Mouse (Mus musculus) liver, embryonic 11.5 days (tissue): ENCODE results near the gene B3gnt3. TPM values are rescaled to one million over a fixed set of nuclear protein-coding genes. Genes with fewer than 3 reads are reported as not detected.
A peak's percentile ranks its signal among the peaks of the same experiment; 100 is the strongest.

ENCODE experiments used
- ATAC-seq: fragments of 200-750 bp; cut with Nextera tagmentation; replicated peaks from 2 replicates; pipeline ENCODE4 v1.8.0; 2017; ENCODE audit warnings: moderate number of reproducible peaks, mild to moderate bottlenecking, moderate TSS enrichment, moderate library complexity; ENCODE audit not compliant: low FRiP score
- DNase-seq: peaks from one replicate; pipeline ENCODE4 v3.0.0-alpha.2; 2017; ENCODE audit warnings: low spot score
- H3K27ac ChIP-seq: fragments of 300-500 bp; sonication (generic); 2 replicates; pipeline ENCODE4 v1.5.1; 2014; ENCODE audit warnings: mild to moderate bottlenecking, low read depth, low read length, control low read depth
- H3K27me3 ChIP-seq: fragments of 300-500 bp; sonication (generic); replicated peaks from 2 replicates; pipeline ENCODE4 v1.6.1; 2014; ENCODE audit warnings: low read length, mixed read lengths; ENCODE audit not compliant: control insufficient read depth, insufficient read depth
- H3K36me3 ChIP-seq: fragments of 300-500 bp; sonication (generic); 2 replicates; pipeline ENCODE4 v1.6.1; 2014; ENCODE audit warnings: mild to moderate bottlenecking, low read length, moderate library complexity, mixed read lengths; ENCODE audit not compliant: control insufficient read depth, insufficient read depth
- H3K4me1 ChIP-seq: fragments of 300-500 bp; sonication (generic); replicated peaks from 2 replicates; pipeline ENCODE4 v1.6.1; 2014; ENCODE audit warnings: low read length, mixed read lengths; ENCODE audit not compliant: control insufficient read depth, insufficient read depth
- H3K4me2 ChIP-seq: fragments of 300-500 bp; sonication (generic); 2 replicates; pipeline ENCODE4 v1.6.1; 2014; ENCODE audit warnings: mild to moderate bottlenecking, control low read depth, moderate library complexity
- H3K4me3 ChIP-seq: fragments of 300-500 bp; sonication (generic); 2 replicates; pipeline ENCODE4 v1.5.1; 2014; ENCODE audit warnings: low read depth, low read length, control low read depth
- H3K9ac ChIP-seq: fragments of 300-500 bp; sonication (generic); 2 replicates; pipeline ENCODE4 v1.6.1; 2014; ENCODE audit warnings: low read depth, low read length, control low read depth
- H3K9me3 ChIP-seq: fragments of 300-500 bp; sonication (generic); 2 replicates; pipeline ENCODE4 v1.6.1; 2016; ENCODE audit warnings: low read length, inconsistent platforms, mixed read lengths; ENCODE audit not compliant: control insufficient read depth
- WGBS: fragments of 180-500 bp; shearing (Covaris S2); extraction: QIAGEN DNeasy Blood & Tissue Kit; methylation state at CpG from one replicate; pipeline ENCODE4 v1.1.7; 2014; 5-methylcytosine and 5-hydroxymethylcytosine counted together
- polyA plus RNA-seq: library from polyadenylated mRNA; unstranded; fragments of >200 nt; fragmentation: Nextera tagmentation; extraction: Ambion mirVana; gene quantifications from 2 replicates; pipeline ENCODE4 v1.2.1, GENCODE M21; 2014

B3gnt3 gene
- polyA plus RNA-seq, 1 experiment from 2014 or later: 2.9 TPM

DNA sequence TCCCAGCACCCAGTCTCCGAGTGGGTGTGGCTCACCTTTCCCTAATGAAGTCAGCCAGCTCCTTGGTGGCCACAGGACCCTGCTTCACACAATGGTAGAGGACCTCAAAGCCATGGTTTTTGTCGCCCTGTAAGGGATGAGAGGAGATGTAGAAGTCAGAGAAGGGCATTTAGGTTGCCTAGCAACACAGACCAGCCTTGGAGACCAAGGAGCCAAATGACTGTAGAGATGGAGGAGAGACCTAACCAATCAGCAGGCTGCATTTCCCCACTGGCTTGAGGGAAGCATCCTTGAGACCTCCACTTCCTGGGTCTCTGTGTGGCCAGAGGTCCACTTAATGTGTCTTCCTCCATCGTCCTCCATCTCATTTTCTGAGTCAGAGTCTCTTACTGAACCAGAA is 16.7 kb upstream of the B3gnt3 start:
- no peaks in the 10 kb centered on the region for H3K9me3 ChIP-seq
- H3K36me3 ChIP-seq: no peaks in the 10 kb centered on the region
- H3K27me3 ChIP-seq: no peaks in the 10 kb centered on the region
- DNase-seq (no peak), ATAC-seq (no peak)
- H3K4me2 ChIP-seq: no peak overlapping the region
- no peak overlapping the region for H3K9ac ChIP-seq
- H3K4me3 ChIP-seq: no peak overlapping the region
- no peak overlapping the region for H3K27ac ChIP-seq
- 37% methylated on average over 3 of the region's 3 CpGs for WGBS
- 0 out of 2 replicates have a peak, but pooled peaks cover 1% of the 10 kb centered on the region for H3K4me1 ChIP-seq

DNA sequence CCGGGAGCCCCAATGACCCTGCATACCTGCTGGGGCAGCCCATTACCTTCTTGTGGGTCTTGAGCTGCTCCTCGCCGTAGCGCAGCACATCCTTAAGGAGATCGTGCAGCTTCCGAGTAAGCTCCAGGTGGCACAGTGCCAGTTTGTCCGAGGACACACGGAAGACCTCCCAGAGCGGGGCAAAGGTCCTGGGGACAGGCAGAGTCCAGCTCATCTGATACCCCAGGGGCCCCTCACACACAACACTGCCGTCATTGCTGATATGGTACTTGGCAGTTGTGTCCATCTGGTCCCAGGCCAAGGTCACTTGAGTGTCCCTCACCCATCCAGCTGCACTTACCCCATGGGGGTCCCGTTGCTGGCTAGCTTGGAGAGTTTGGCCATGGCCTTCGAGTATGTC is 15.5 kb upstream of the B3gnt3 start:
- Histone ChIP-seq H3K9me3 (no peaks in the 10 kb centered on the region), H3K4me1 (no peaks in the 10 kb centered on the region), H3K27ac (no peak overlapping the region), H3K36me3 (no peaks in the 10 kb centered on the region), H3K4me2 (no peak overlapping the region), H3K4me3 (no peak overlapping the region), H3K27me3 (no peaks in the 10 kb centered on the region), H3K9ac (no peak overlapping the region)
- DNase-seq: no peak
- 83% methylated on average over 12 of the region's 12 CpGs for WGBS
- ATAC-seq: no peak

GRCm38 (mm10) chr8:71716561-71717053 is 15.0 kb upstream of the B3gnt3 start:
- DNase-seq (no peak), ATAC-seq (no peak)
- H3K4me2 ChIP-seq: no peak overlapping the region
- no peak overlapping the region for H3K4me3 ChIP-seq
- no peaks in the 10 kb centered on the region for H3K9me3 ChIP-seq
- H3K4me1 ChIP-seq: no peaks in the 10 kb centered on the region
- H3K9ac ChIP-seq: no peak overlapping the region
- 74% methylated on average over 13 of the region's 13 CpGs for WGBS
- H3K36me3 ChIP-seq: no peaks in the 10 kb centered on the region
- no peaks in the 10 kb centered on the region for H3K27me3 ChIP-seq
- H3K27ac ChIP-seq: no peak overlapping the region

GRCm38 (mm10) chr8:71715531-71715930 is 13.9 kb upstream of the B3gnt3 start:
- Histone ChIP-seq H3K9me3 (no peaks in the 10 kb centered on the region), H3K9ac (no peak overlapping the region), H3K36me3 (no peaks in the 10 kb centered on the region), H3K4me1 (no peaks in the 10 kb centered on the region), H3K4me2 (no peak overlapping the region), H3K4me3 (no peak overlapping the region), H3K27ac (no peak overlapping the region), H3K27me3 (peaks cover 5% of the 10 kb centered on the region; the same call in 1 of the 2 replicates)
- ATAC-seq (no peak), DNase-seq (no peak)
- 48% methylated on average over 8 of the region's 8 CpGs for whole genome bisulfite sequencing

DNA sequence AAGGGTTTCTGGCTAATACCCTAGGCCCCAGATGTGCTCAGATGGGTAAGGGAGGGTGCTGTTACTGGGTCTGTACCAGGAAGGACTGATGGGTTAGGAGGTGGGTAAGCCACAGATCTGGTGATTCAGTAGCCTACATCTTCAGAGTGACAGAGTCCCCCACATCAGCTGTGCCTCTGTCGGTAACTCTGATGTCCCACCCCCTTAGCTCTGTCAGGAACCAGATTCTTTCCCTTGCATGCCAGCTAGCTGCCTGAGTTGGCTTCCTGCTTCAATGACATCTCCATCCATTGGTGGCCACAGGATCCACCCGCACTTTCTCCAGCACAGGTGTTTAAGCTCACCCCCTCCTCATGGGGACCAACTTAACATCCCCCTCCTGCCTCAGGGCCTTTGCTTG is 10.0 kb upstream of the B3gnt3 start:
- no peaks in the 10 kb centered on the region; the same call in 1 of the 2 replicates for H3K4me1 ChIP-seq
- H3K27me3 ChIP-seq: peaks cover 27% of the 10 kb centered on the region
- no peaks in the 10 kb centered on the region for H3K36me3 ChIP-seq
- no peak overlapping the region for H3K4me3 ChIP-seq
- no peak overlapping the region for H3K9ac ChIP-seq
- ATAC-seq (no peak), DNase-seq (no peak)
- H3K9me3 ChIP-seq: no peaks in the 10 kb centered on the region
- H3K27ac ChIP-seq: no peak overlapping the region
- no peak overlapping the region for H3K4me2 ChIP-seq
- 70% methylated on average over 2 of the region's 2 CpGs for WGBS

DNA sequence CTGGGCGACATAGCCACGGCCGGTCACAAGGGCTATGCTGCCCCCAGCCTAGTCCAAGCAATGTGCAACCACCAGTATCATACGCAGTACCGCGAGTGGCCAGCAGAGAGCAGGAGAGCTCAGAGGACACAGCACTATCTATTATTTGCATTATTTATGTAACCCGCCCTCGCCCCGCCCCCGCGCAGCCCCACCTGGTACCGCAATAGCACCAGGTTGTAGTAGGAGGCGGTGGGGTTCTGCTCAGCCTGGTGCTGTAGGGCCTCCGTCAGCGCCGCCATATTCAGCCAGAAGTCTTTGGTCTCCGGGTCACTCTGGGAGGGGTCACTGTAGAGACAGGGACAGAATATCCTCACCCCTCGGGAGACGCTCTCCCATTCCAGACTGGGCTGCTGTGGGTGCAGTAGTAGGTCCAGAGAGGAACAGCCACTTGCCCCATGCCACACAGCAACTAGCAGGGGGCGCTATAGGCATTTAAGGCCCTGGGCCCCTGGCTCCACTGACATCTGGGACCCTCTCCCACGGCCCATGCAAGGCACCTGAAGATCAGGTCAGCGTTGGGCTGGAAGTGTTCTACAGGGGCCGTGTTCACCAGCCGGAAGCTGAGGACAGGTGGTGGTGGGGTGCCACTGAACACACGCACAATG is 8.3 kb upstream of the B3gnt3 start:
- DNase-seq (peak; percentile 81), ATAC-seq (peak; percentile 74)
- Histone ChIP-seq H3K4me2 (peak overlapping the region; percentile 52), H3K4me3 (0 out of 2 replicates have a peak overlapping the region, but pooled peaks have one; percentile 7), H3K9ac (no peak overlapping the region), H3K27me3 (peaks cover 33% of the 10 kb centered on the region), H3K9me3 (no peaks in the 10 kb centered on the region), H3K27ac (no peak overlapping the region), H3K4me1 (no peaks in the 10 kb centered on the region; the same call in 1 of the 2 replicates), H3K36me3 (no peaks in the 10 kb centered on the region)
- 23% methylated on average over 25 of the region's 25 CpGs for WGBS

DNA sequence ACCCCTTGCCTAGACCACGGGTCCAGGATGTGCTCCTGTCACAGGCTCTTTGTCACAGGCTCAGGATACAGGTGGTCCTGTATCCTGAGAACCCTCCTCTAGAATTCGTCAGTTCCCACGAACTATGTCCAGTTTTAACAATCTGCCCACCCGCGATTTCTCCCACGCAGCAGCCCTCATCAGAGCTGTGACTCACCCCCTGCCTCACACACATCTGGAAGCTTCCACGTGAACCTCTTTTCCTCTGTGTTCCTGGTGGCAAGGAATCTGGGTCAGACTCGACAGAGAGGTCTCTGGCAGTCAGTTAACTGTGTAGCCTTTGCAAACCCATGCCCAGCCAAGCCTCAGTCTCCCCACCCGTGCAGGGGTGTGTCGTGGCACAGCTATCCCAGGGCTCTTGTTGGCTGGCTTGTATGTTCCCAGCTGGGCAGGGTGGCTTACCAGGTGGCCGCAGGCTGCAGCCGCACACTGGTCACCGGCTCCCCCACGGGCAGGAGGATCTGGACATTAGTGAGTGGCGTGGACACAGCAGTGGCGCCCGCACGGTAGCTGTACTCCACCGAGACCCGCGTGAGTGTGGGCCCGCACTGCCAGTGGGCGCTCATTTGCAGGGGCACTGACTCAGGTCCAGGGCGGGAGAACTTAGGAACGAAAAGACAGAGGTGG is 7.7 kb upstream of the B3gnt3 start:
- H3K4me2 ChIP-seq: peak overlapping the region; percentile 52
- H3K9me3 ChIP-seq: no peaks in the 10 kb centered on the region
- H3K9ac ChIP-seq: no peak overlapping the region
- ATAC-seq (no peak), DNase-seq (no peak)
- no peaks in the 10 kb centered on the region for H3K36me3 ChIP-seq
- H3K27me3 ChIP-seq: peaks cover 37% of the 10 kb centered on the region
- 0 out of 2 replicates have a peak overlapping the region, but pooled peaks have one; percentile 7 for H3K4me3 ChIP-seq
- no peaks in the 10 kb centered on the region; the same call in 1 of the 2 replicates for H3K4me1 ChIP-seq
- 40% methylated on average over 25 of the region's 25 CpGs for WGBS
- H3K27ac ChIP-seq: no peak overlapping the region

DNA sequence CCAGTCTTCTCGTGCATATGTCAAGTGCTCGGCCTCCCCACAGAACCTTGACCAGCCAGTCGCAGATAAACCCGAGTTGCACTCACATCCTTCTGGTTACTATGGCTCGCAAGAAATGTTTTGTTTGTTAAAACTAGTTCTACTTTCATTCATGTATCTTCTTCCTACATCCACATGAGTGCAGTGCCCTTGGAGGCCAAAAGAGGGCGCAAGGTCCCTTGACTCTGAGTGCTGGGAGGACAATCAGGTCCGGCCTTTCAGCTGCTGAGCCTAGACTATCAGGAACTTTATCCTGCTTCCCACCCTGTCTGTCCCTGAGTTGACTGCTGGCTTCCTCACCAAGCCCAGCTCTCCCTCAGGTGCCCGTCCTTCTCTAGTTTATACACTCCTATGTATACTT is 6.3 kb upstream of the B3gnt3 start:
- WGBS: 29% methylated on average over 8 of the region's 8 CpGs
- H3K9me3 ChIP-seq: no peaks in the 10 kb centered on the region
- no peak overlapping the region for H3K9ac ChIP-seq
- no peaks in the 10 kb centered on the region for H3K36me3 ChIP-seq
- H3K27ac ChIP-seq: no peak overlapping the region
- H3K27me3 ChIP-seq: peaks cover 43% of the 10 kb centered on the region
- H3K4me2 ChIP-seq: no peak overlapping the region
- H3K4me1 ChIP-seq: peaks cover 1% of the 10 kb centered on the region
- DNase-seq (no peak), ATAC-seq (no peak)
- no peak overlapping the region for H3K4me3 ChIP-seq
